Mouse (Mus musculus) kidney, postnatal 36 days (tissue): ENCODE results near the gene 3110082I17Rik.
A peak's percentile ranks its signal among the peaks of the same experiment; 100 is the strongest.

Experiments used
- DNase-seq, 2 experiments: peaks; one replicate each; pipeline ENCODE4 v3.0.0; 2021 to 2022; ENCODE audit warnings: mixed read lengths in 2 of 2

The 3110082I17Rik gene

GRCm38 (mm10) chr5:139417480-139417879 is 42.8 kb downstream of the 3110082I17Rik start:
- no peak for DNase-seq

- DNase-seq = no peak
Observed at GRCm38 (mm10) chr5:139416942-139417341, 43.4 kb downstream of the 3110082I17Rik start.

GRCm38 (mm10) chr5:139415001-139415400 is 45.3 kb downstream of the 3110082I17Rik start:
- DNase-seq = no peak

GRCm38 (mm10) chr5:139413545-139413944 is 46.8 kb downstream of the 3110082I17Rik start:
- DNase-seq = no peak

- no peak for DNase-seq
Observed at GRCm38 (mm10) chr5:139411665-139412314, 48.5 kb downstream of the 3110082I17Rik start.

- DNase-seq = no peak
Observed at GRCm38 (mm10) chr5:139411117-139411516, 49.2 kb downstream of the 3110082I17Rik start.

- DNase-seq = no peak
Observed at GRCm38 (mm10) chr5:139410056-139410455, 50.3 kb downstream of the 3110082I17Rik start.

GRCm38 (mm10) chr5:139409412-139409811 is 50.9 kb downstream of the 3110082I17Rik start:
- peak; percentile 60 to 62 for DNase-seq

- peak in 1 of 2 experiments; percentile 43 for DNase-seq
Observed at GRCm38 (mm10) chr5:139408511-139408910, 51.8 kb downstream of the 3110082I17Rik start.

GRCm38 (mm10) chr5:139407121-139407885 is 53.0 kb downstream of the 3110082I17Rik start:
- DNase-seq = no peak

- peak in 1 of 2 experiments; percentile 28 for DNase-seq
Observed at GRCm38 (mm10) chr5:139405953-139406352, 54.4 kb downstream of the 3110082I17Rik start.

- DNase-seq = peak in 1 of 2 experiments; percentile 35
Observed at GRCm38 (mm10) chr5:139405478-139405877, 54.8 kb downstream of the 3110082I17Rik start.

- DNase-seq = no peak
Observed at GRCm38 (mm10) chr5:139404801-139405401, 55.4 kb downstream of the 3110082I17Rik start, which contains the start of gene C130050O18Rik. C130050O18Rik (plus strand) TSS chr5:139405280.

- no peak for DNase-seq
Observed at GRCm38 (mm10) chr5:139403692-139404260, 56.6 kb downstream of the 3110082I17Rik start.

- no peak for DNase-seq
Observed at GRCm38 (mm10) chr5:139402106-139402505, 58.2 kb downstream of the 3110082I17Rik start.

- no peak for DNase-seq
Observed at GRCm38 (mm10) chr5:139399991-139400390, 60.3 kb downstream of the 3110082I17Rik start.

- DNase-seq = no peak
Observed at GRCm38 (mm10) chr5:139398786-139399185, 61.5 kb downstream of the 3110082I17Rik start.

GRCm38 (mm10) chr5:139397959-139398753 is 62.2 kb downstream of the 3110082I17Rik start:
- DNase-seq = peak; percentile 96 to 97

GRCm38 (mm10) chr5:139397359-139397916 is 62.9 kb downstream of the 3110082I17Rik start:
- DNase-seq = no peak

- no peak for DNase-seq
Observed at GRCm38 (mm10) chr5:139395528-139395927, 64.8 kb downstream of the 3110082I17Rik start.

- peak in 1 of 2 experiments; percentile 33 for DNase-seq
Observed at GRCm38 (mm10) chr5:139394399-139394798, 65.9 kb downstream of the 3110082I17Rik start.

- no peak for DNase-seq
Observed at GRCm38 (mm10) chr5:139393197-139393588, 67.1 kb downstream of the 3110082I17Rik start.
